Mouse (Mus musculus) ES-E14 (cell line): ENCODE data around the gene Zfp382.

Experiments used
- HCFC1 ChIP-seq: IDR thresholded peaks from 2 replicates; pipeline ENCODE4 v1.6.1; 2012; ENCODE audit warnings: low read length, inconsistent platforms, borderline replicate concordance; ENCODE audit not compliant: insufficient read depth
- MAFK ChIP-seq: IDR thresholded peaks from 2 replicates; pipeline ENCODE4 v1.6.1; 2014; ENCODE audit warnings: mild to moderate bottlenecking, low read depth, low read length, inconsistent platforms; ENCODE audit not compliant: insufficient read depth
- ZC3H11A ChIP-seq: IDR thresholded peaks from 2 replicates; pipeline ENCODE4 v1.6.1; 2012; ENCODE audit warnings: low read depth, mild to moderate bottlenecking, inconsistent platforms, low read length, borderline replicate concordance

- no peak for TF ChIP-seq ZC3H11A
- no peak for TF ChIP-seq HCFC1
- TF ChIP-seq MAFK, result no peak
Measured at GRCm38 (mm10) chr7:30170283-30170951, 48.7 kb downstream of the Zfp382 start.
